Mouse (Mus musculus) ES-E14 (cell line): Measurements from ENCODE around the gene Tfap4.

Experiments used
- CHD2 ChIP-seq: IDR thresholded peaks from 2 replicates; pipeline ENCODE4 v1.6.1; 2014; ENCODE audit warnings: mild to moderate bottlenecking, low read depth, low read length, inconsistent platforms
- HCFC1 ChIP-seq: IDR thresholded peaks from 2 replicates; pipeline ENCODE4 v1.6.1; 2012; ENCODE audit warnings: low read length, inconsistent platforms, borderline replicate concordance; ENCODE audit not compliant: insufficient read depth
- MAFK ChIP-seq: IDR thresholded peaks from 2 replicates; pipeline ENCODE4 v1.6.1; 2014; ENCODE audit warnings: mild to moderate bottlenecking, low read depth, low read length, inconsistent platforms; ENCODE audit not compliant: insufficient read depth
- ZC3H11A ChIP-seq: IDR thresholded peaks from 2 replicates; pipeline ENCODE4 v1.6.1; 2012; ENCODE audit warnings: low read depth, mild to moderate bottlenecking, inconsistent platforms, low read length, borderline replicate concordance
- ZNF384 ChIP-seq: IDR thresholded peaks from 2 replicates; pipeline ENCODE4 v1.6.1; 2012; ENCODE audit warnings: low read depth, low read length, inconsistent platforms

GRCm38 (mm10) chr16:4570737-4571136, 11.1 kb upstream of the Tfap4 start:
- no peak for TF ChIP-seq MAFK
- TF ChIP-seq HCFC1, result no peak
- TF ChIP-seq CHD2, result no peak
- no peak for TF ChIP-seq ZC3H11A
- no peak for TF ChIP-seq ZNF384
